Mouse (Mus musculus) C2C12 (cell line): ENCODE measurements around the gene Vat1.
"Not testable (repeated sequence)": the region's sequence is repeated elsewhere in the genome, so short reads cannot be mapped to it uniquely, and the experiment has no call there.

Source experiments
- CEBPB ChIP-seq: IDR thresholded peaks from one replicate; pipeline ENCODE4 v1.6.1; 2011; ENCODE audit warnings: low read depth, mild to moderate bottlenecking, control low read depth, moderate library complexity
- CTCF ChIP-seq: IDR thresholded peaks from one replicate; pipeline ENCODE4 v1.5.1; 2011; ENCODE audit not compliant: control insufficient read depth, insufficient read depth, insufficient read length
- MYOG ChIP-seq: IDR thresholded peaks from one replicate; pipeline ENCODE4 v1.6.1; 2011; ENCODE audit not compliant: control insufficient read depth, insufficient read length; ENCODE audit errors: extremely low read depth

- TF ChIP-seq CTCF, CEBPB, MYOG: not testable (repeated sequence)
Measured at GRCm38 (mm10) chr11:101449596-101449995, 16.4 kb downstream of the Vat1 start.
